Mouse (Mus musculus) neural tube, embryonic 14.5 days (tissue): ENCODE results near the gene Tanc1. TPM values are rescaled to one million over a fixed set of nuclear protein-coding genes. Genes with fewer than 3 reads are reported as not detected.

Source experiments
- ATAC-seq: fragments of 200-750 bp; cut with Nextera tagmentation; 2 replicates; pipeline ENCODE4 v1.8.0; 2017; ENCODE audit warnings: low read depth, mild to moderate bottlenecking, moderate TSS enrichment, moderate library complexity
- H3K27ac ChIP-seq: fragments of 300-500 bp; sonication (generic); 2 replicates; pipeline ENCODE4 v1.5.1; 2014; ENCODE audit warnings: low read depth, mild to moderate bottlenecking, control low read depth, low read length, moderate library complexity, mixed read lengths
- H3K27me3 ChIP-seq: fragments of 300-500 bp; sonication (generic); 2 replicates; pipeline ENCODE4 v1.6.1; 2014; ENCODE audit warnings: low read length; ENCODE audit not compliant: control insufficient read depth, insufficient read depth
- H3K36me3 ChIP-seq: fragments of 300-500 bp; sonication (generic); 2 replicates; pipeline ENCODE4 v1.6.1; 2014; ENCODE audit warnings: low read length, mixed read lengths; ENCODE audit not compliant: control insufficient read depth, insufficient read depth
- H3K4me1 ChIP-seq: fragments of 300-500 bp; sonication (generic); 2 replicates; pipeline ENCODE4 v1.6.1; 2014; ENCODE audit warnings: low read length; ENCODE audit not compliant: control insufficient read depth, insufficient read depth
- H3K4me2 ChIP-seq: fragments of 300-500 bp; sonication (generic); 2 replicates; pipeline ENCODE4 v1.6.1; 2014; ENCODE audit warnings: mild to moderate bottlenecking, low read depth, low read length, control low read depth
- H3K4me3 ChIP-seq: fragments of 300-500 bp; sonication (generic); 2 replicates; pipeline ENCODE4 v1.5.1; 2014; ENCODE audit warnings: low read depth, low read length, control low read depth, mixed read lengths
- H3K9ac ChIP-seq: fragments of 300-500 bp; sonication (generic); replicated peaks from 2 replicates; pipeline ENCODE4 v1.6.1; 2014; ENCODE audit warnings: low read depth, mild to moderate bottlenecking, control low read depth, low read length, mixed read lengths
- H3K9me3 ChIP-seq: fragments of 300-500 bp; sonication (generic); 2 replicates; pipeline ENCODE4 v1.6.1; 2016; ENCODE audit warnings: low read length; ENCODE audit not compliant: control insufficient read depth
- WGBS: fragments of 180-500 bp; shearing (Covaris S2); extraction: QIAGEN DNeasy Blood & Tissue Kit; methylation state at CpG from one replicate; pipeline ENCODE4 v1.1.7; 2014; 5-methylcytosine and 5-hydroxymethylcytosine counted together
- polyA plus RNA-seq: library from polyadenylated mRNA; unstranded; fragments of >200 nt; fragmentation: Nextera tagmentation; extraction: Ambion mirVana; gene quantifications from 2 replicates; pipeline ENCODE4 v1.2.1, GENCODE M21; 2014

Tanc1 gene
- polyA plus RNA-seq, 1 experiment from 2014 or later: 5.2 TPM

DNA sequence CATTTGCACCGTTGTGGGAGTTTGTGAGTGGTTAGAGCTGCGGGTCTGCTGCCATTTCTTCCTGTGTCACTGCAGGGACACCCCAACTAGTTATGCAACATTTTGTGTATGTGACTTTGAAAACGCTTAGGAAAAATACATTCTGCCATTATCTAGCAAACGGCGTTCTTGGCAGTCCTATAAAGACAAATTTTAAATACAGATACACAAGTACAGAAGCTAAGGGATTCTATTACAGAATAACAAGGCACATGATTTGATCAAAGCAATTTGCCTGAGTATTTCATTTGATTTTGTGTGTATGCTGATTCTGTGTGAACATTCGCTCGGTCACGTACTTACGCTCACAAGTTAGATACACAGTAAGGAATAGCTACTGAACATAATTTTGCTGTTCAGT is 100.6 kb downstream of the Tanc1 start:
- no peak overlapping the region for H3K9ac ChIP-seq
- H3K4me3 ChIP-seq: no peak overlapping the region
- no peak for ATAC-seq
- no peak overlapping the region for H3K27ac ChIP-seq
- 88% methylated on average over 9 of the region's 9 CpGs for WGBS
- no peaks in the 10 kb centered on the region for H3K36me3 ChIP-seq
- H3K4me2 ChIP-seq: no peak overlapping the region
- no peaks in the 10 kb centered on the region for H3K27me3 ChIP-seq
- H3K9me3 ChIP-seq: no peaks in the 10 kb centered on the region
- H3K4me1 ChIP-seq: no peaks in the 10 kb centered on the region

GRCm38 (mm10) chr2:59713626-59714556 is 102.0 kb downstream of the Tanc1 start:
- Histone ChIP-seq H3K4me1 (no peaks in the 10 kb centered on the region), H3K9me3 (no peaks in the 10 kb centered on the region), H3K9ac (no peak overlapping the region), H3K36me3 (no peaks in the 10 kb centered on the region), H3K27me3 (no peaks in the 10 kb centered on the region), H3K4me2 (no peak overlapping the region), H3K4me3 (no peak overlapping the region), H3K27ac (no peak overlapping the region)
- WGBS: 87% methylated on average over 9 of the region's 9 CpGs
- ATAC-seq: no peak

GRCm38 (mm10) chr2:59714992-59715391 is 103.2 kb downstream of the Tanc1 start:
- no peaks in the 10 kb centered on the region for H3K9me3 ChIP-seq
- 93% methylated on average over 2 of the region's 2 CpGs for WGBS
- H3K36me3 ChIP-seq: no peaks in the 10 kb centered on the region
- no peak overlapping the region for H3K9ac ChIP-seq
- no peak overlapping the region for H3K27ac ChIP-seq
- no peaks in the 10 kb centered on the region for H3K27me3 ChIP-seq
- H3K4me2 ChIP-seq: no peak overlapping the region
- no peak for ATAC-seq
- no peaks in the 10 kb centered on the region for H3K4me1 ChIP-seq
- H3K4me3 ChIP-seq: no peak overlapping the region

DNA sequence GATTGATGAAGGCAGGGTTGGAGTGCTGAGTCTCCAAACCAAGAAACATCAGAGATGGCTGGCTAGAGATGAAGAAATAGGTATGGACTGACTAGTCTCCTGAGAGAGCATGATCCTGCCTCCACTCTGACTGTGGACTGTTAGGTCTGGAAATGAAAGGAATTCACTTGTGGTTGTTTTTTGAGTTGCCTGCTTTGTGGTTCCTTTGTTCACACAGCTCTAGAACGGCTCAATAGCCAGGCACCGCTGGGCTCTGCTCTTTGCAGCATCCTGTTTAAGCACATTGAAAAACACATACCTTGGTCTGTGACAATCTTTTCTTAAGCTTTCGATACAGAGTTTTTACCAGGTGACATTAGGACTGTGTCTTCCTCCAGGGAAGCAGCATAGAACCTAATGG is 104.6 kb downstream of the Tanc1 start:
- no peaks in the 10 kb centered on the region for H3K36me3 ChIP-seq
- H3K9me3 ChIP-seq: no peaks in the 10 kb centered on the region
- no peak overlapping the region for H3K4me3 ChIP-seq
- H3K27ac ChIP-seq: no peak overlapping the region
- 59% methylated on average over 3 of the region's 3 CpGs for WGBS
- H3K4me2 ChIP-seq: no peak overlapping the region
- peaks cover 5% of the 10 kb centered on the region for H3K4me1 ChIP-seq
- no peak for ATAC-seq
- H3K9ac ChIP-seq: no peak overlapping the region
- no peaks in the 10 kb centered on the region for H3K27me3 ChIP-seq

DNA sequence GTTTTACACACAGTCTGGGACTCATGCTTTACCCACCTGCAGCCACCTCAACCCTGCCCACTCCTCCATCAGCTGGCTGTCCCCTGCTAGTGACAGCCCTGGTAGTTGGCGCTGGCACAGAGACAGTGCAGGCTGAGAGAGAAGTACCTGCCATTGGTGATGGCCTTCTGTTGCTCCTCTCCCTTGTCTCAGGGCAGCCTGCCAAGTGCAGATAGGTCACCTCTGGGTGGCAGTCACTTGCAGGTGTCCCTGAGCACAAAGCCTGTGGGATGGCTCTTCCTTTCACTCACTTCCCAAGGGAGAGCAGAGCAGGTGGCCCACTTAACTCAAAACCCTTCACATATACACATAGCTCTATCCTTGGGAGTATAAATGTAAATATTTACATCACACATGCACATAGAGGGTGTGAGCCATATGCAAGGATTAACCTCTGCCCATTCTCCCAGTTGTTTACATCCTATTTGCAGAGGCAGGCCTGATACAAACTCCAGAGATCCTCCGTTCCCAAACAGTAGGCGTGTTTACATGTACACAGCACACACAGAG is 106.0 kb downstream of the Tanc1 start:
- Histone ChIP-seq H3K36me3 (no peaks in the 10 kb centered on the region), H3K9me3 (no peaks in the 10 kb centered on the region), H3K27me3 (no peaks in the 10 kb centered on the region), H3K27ac (no peak overlapping the region), H3K9ac (no peak overlapping the region), H3K4me2 (no peak overlapping the region), H3K4me1 (peaks cover 10% of the 10 kb centered on the region), H3K4me3 (no peak overlapping the region)
- no peak for ATAC-seq
- WGBS: 84% methylated on average over 3 of the region's 3 CpGs

- Histone ChIP-seq H3K4me2 (no peak overlapping the region), H3K27me3 (no peaks in the 10 kb centered on the region), H3K9ac (no peak overlapping the region), H3K4me3 (no peak overlapping the region), H3K27ac (no peak overlapping the region), H3K36me3 (no peaks in the 10 kb centered on the region), H3K4me1 (peaks cover 10% of the 10 kb centered on the region), H3K9me3 (no peaks in the 10 kb centered on the region)
- no peak for ATAC-seq
- WGBS: 53% methylated on average over 24 of the region's 24 CpGs
Measured at GRCm38 (mm10) chr2:59718601-59719416, 107.0 kb downstream of the Tanc1 start.

DNA sequence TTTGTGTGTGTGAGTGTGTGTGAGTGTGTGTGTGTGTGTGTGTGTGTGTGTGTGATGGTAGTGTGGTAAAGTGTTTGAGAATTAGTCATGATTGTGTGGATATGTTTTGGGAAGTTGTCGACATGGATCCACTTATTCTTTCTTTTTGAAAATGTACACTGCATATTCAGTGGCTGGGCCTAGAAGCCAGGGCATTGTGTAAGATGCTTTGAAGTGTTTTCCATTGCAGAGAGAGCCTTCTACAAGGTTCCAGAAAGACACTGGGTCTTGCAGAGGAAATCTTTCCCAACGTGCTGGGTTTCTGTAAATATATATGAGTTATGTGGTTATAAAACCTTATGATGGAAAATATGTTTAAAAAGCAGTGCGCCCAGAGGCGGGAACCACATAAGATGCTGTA is 108.0 kb downstream of the Tanc1 start:
- H3K27me3 ChIP-seq: no peaks in the 10 kb centered on the region
- H3K4me3 ChIP-seq: no peak overlapping the region
- ATAC-seq: no peak
- H3K4me1 ChIP-seq: peaks cover 10% of the 10 kb centered on the region
- no peaks in the 10 kb centered on the region for H3K36me3 ChIP-seq
- H3K9me3 ChIP-seq: no peaks in the 10 kb centered on the region
- WGBS: 81% methylated on average over 4 of the region's 4 CpGs
- no peak overlapping the region for H3K9ac ChIP-seq
- H3K27ac ChIP-seq: no peak overlapping the region
- H3K4me2 ChIP-seq: no peak overlapping the region

DNA sequence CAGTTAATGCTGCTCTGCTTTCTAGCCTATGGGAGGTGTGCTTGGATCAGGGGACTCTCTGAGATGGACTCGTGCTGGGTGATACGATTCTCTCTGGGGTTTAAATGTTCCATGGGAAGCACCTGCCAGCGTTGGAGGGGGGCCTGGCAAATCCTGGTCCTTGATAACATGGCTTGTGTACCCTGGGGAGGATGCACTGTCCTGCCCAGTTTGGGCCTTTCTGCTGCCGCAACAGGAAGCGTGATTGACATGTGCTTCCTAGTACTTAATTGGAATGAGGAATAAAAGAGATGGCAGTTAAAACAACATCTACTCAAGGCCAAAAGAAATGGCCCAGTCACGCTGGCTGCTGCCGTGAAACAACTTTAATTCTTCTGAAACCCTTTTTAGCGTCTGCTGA is 109.3 kb downstream of the Tanc1 start:
- no peak for ATAC-seq
- Histone ChIP-seq H3K9me3 (no peaks in the 10 kb centered on the region), H3K27me3 (no peaks in the 10 kb centered on the region), H3K9ac (no peak overlapping the region), H3K27ac (no peak overlapping the region), H3K4me1 (peaks cover 10% of the 10 kb centered on the region), H3K4me2 (no peak overlapping the region), H3K36me3 (no peaks in the 10 kb centered on the region), H3K4me3 (no peak overlapping the region)
- 32% methylated on average over 8 of the region's 8 CpGs for WGBS

- peaks cover 10% of the 10 kb centered on the region for H3K4me1 ChIP-seq
Measured at GRCm38 (mm10) chr2:59721758-59722157, 109.9 kb downstream of the Tanc1 start.

More at GRCm38 (mm10) chr2:59721758-59722157, 109.9 kb downstream of the Tanc1 start:
- Histone ChIP-seq H3K4me3 (no peak overlapping the region), H3K27me3 (no peaks in the 10 kb centered on the region), H3K9me3 (no peaks in the 10 kb centered on the region), H3K4me2 (no peak overlapping the region), H3K9ac (no peak overlapping the region), H3K27ac (no peak overlapping the region), H3K36me3 (no peaks in the 10 kb centered on the region)
- ATAC-seq: no peak
- 29% methylated on average over 5 of the region's 5 CpGs for WGBS
